9 mouse cellular contexts compared by ENCODE assay signal in the genomic region with DNA sequence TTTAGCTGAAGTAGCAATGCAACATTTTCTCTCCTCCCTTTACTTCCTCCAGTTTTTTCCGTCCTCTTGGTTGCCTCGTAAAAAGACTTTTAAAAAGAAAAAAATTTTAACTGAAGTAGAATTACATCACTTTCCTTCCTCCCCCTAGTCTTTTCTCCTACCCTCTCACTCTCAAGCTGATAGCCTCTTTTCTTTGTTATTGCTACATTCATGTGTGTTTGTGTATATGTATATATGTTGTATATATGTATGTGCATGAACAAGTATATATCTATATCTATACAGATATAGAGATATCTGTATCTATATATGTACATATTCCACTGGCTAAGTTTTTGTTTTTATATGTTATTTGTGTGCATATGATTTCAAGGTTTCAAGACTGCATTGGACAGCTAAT. TPM values are rescaled to one million over a fixed set of nuclear protein-coding genes. Genes with fewer than 3 reads are reported as not detected.
DNase-seq lines count a peak whose midpoint lies in the region; ATAC-seq and TF ChIP-seq lines count a peak whose summit lies in the region.
"Had no signal": no experiment of that assay in that cellular context is flagged by ENCODE, and none has a peak within 500 bp of the region (broad histone marks: within the 10 kb centered on the region; RNA-seq: fewer than 3 reads in every experiment).

No protein-coding gene starts in this region.

- H3K9ac ChIP-seq in kidney, embryonic 15.5 days, result peak overlapping the region; percentile 86
- peak overlapping the region; percentile 71; the same call in 1 of the 2 replicates for H3K9ac ChIP-seq in midbrain, embryonic 15.5 days

- DNase-seq in kidney, postnatal 10 days, result no peak
- no peak for DNase-seq in ovary, postnatal 10 days (ENCODE audit: low spot score)
- no peak for DNase-seq in gastrocnemius, postnatal 36 days
- DNase-seq in urinary bladder, postnatal 10 days (ENCODE audit: low spot score), result no peak

- no peak for TF ChIP-seq CTCF in cortical plate, adult 2 months (IDR thresholded peaks at IDR 0.05; ENCODE audit: extremely low read depth, insufficient read depth, low read length)

- intact Hi-C loops in gastrocnemius, postnatal 36 days (cut with DNase I), result loop anchor here (5.0 to 10.0 kb wide), 3 partner anchors 49 to 129 kb away; a partner anchor contains a TSS

- peaks cover 14% of the 10 kb centered on the region for H3K4me1 ChIP-seq in kidney, embryonic 15.5 days
- peaks cover 6% of the 10 kb centered on the region for H3K4me1 ChIP-seq in cortical plate, adult 2 months (ENCODE audit: control insufficient read depth, insufficient read depth, low read length)
- peaks cover 38% of the 10 kb centered on the region for H3K4me1 ChIP-seq in midbrain, embryonic 15.5 days

- H3K9me3 ChIP-seq in kidney, embryonic 15.5 days (replicated peaks), result no peaks in the 10 kb centered on the region
- H3K9me3 ChIP-seq in midbrain, embryonic 15.5 days, result no peaks in the 10 kb centered on the region

- no peak for ATAC-seq in kidney, embryonic 15.5 days (replicated peaks; ENCODE audit: low FRiP score)
- ATAC-seq in inflammation-experienced regulatory T-cells, adult 6 months, result peak; percentile 42
- ATAC-seq in midbrain, embryonic 15.5 days (replicated peaks), result peak; percentile 54

- 0% methylated on average over 2 of the region's 2 CpGs for WGBS in kidney, embryonic 15.5 days
- 0% methylated on average over 2 of the region's 2 CpGs for WGBS in midbrain, embryonic 15.5 days

- H3K4me3 ChIP-seq in kidney, embryonic 15.5 days (replicated peaks), result peak overlapping the region; percentile 87
- peak overlapping the region; percentile 100; the same call in 1 of the 2 replicates for H3K4me3 ChIP-seq in cortical plate, adult 2 months (ENCODE audit: insufficient read depth, low read length)
- peak overlapping the region; percentile 70 for H3K4me3 ChIP-seq in midbrain, embryonic 15.5 days

- peaks cover 22% of the 10 kb centered on the region for H3K36me3 ChIP-seq in kidney, embryonic 15.5 days
- H3K36me3 ChIP-seq in midbrain, embryonic 15.5 days (replicated peaks), result no peaks in the 10 kb centered on the region

- no peak for TF ChIP-seq POLR2A in cortical plate, adult 2 months (IDR thresholded peaks at IDR 0.05; ENCODE audit: extremely low read depth, insufficient read depth, low read length)

- H3K27me3 ChIP-seq in kidney, embryonic 15.5 days, result no peaks in the 10 kb centered on the region; the same call in 1 of the 2 replicates
- peaks cover 3% of the 10 kb centered on the region; the same call in 1 of the 2 replicates for H3K27me3 ChIP-seq in midbrain, embryonic 15.5 days (replicated peaks)

- 0 out of 2 replicates have a peak overlapping the region, but pooled peaks have one; percentile 74 for H3K27ac ChIP-seq in kidney, embryonic 15.5 days
- H3K27ac ChIP-seq in cortical plate, adult 2 months (ENCODE audit: insufficient read depth, low read length), result no peak overlapping the region
- peak overlapping the region; percentile 78; the same call in 1 of the 2 replicates for H3K27ac ChIP-seq in midbrain, embryonic 15.5 days

- H3K4me2 ChIP-seq in kidney, embryonic 15.5 days, result peak overlapping the region; percentile 76
- H3K4me2 ChIP-seq in midbrain, embryonic 15.5 days, result peak overlapping the region; percentile 64

RNA-seq across cellular contexts. Expression of a gene that starts 0.3 kb away (rescaled TPM):
- polyA plus RNA-seq in kidney, embryonic 15.5 days (2015; fragmentation: Nextera tagmentation; extraction: Ambion mirVana), result 82.5 and 84.2 TPM in 2 replicates
- 46.5 and 48.1 TPM in 2 replicates for polyA plus RNA-seq in cortical plate, adult 2 months (2012; rRNA removed)
- 10 to 100 TPM; 23.7 to 42.0 (median 33.0) TPM for polyA plus RNA-seq in inflammation-experienced regulatory T-cells, adult 6 months (2017; shearing (Covaris generic))
- polyA plus RNA-seq in midbrain, embryonic 15.5 days (2015; fragmentation: Nextera tagmentation; extraction: Ambion mirVana), result 71.4 and 75.9 TPM in 2 replicates
- total RNA-seq in gastrocnemius, postnatal 36 days (2021), result 10 to 100 TPM; 14.7 to 14.9 TPM

RNA-seq across cellular contexts. Expression of a gene that starts 38.0 kb away (rescaled TPM):
- 3.6 and 3.9 TPM in 2 replicates for polyA plus RNA-seq in kidney, embryonic 15.5 days (2015; fragmentation: Nextera tagmentation; extraction: Ambion mirVana)
- polyA plus RNA-seq in cortical plate, adult 2 months (2012; rRNA removed), result 2.3 and 3.1 TPM in 2 replicates
- 1 to 10 TPM in 2 of 3 experiments, under 1 TPM in 1; 0.68 to 1.7 (median 1.6) TPM for polyA plus RNA-seq in inflammation-experienced regulatory T-cells, adult 6 months (2017; shearing (Covaris generic))
- 4.0 and 5.1 TPM in 2 replicates for polyA plus RNA-seq in midbrain, embryonic 15.5 days (2015; fragmentation: Nextera tagmentation; extraction: Ambion mirVana)
- total RNA-seq in gastrocnemius, postnatal 36 days (2021), result under 1 TPM; 0.20 to 0.36 TPM

RNA-seq across cellular contexts. Expression of a gene that starts 40.2 kb away (rescaled TPM):
- 12.4 and 12.7 TPM in 2 replicates for polyA plus RNA-seq in kidney, embryonic 15.5 days (2015; fragmentation: Nextera tagmentation; extraction: Ambion mirVana)
- polyA plus RNA-seq in cortical plate, adult 2 months (2012; rRNA removed), result 5.7 and 6.3 TPM in 2 replicates
- polyA plus RNA-seq in inflammation-experienced regulatory T-cells, adult 6 months (2017; shearing (Covaris generic)), result 1 to 10 TPM; 3.9 to 9.2 (median 8.1) TPM
- polyA plus RNA-seq in midbrain, embryonic 15.5 days (2015; fragmentation: Nextera tagmentation; extraction: Ambion mirVana), result 12.2 and 13.0 TPM in 2 replicates
- total RNA-seq in gastrocnemius, postnatal 36 days (2021), result 1 to 10 TPM; 4.7 to 6.7 TPM

RNA-seq across cellular contexts. Expression of a gene that starts 50.7 kb away (rescaled TPM):
- polyA plus RNA-seq in kidney, embryonic 15.5 days (2015; fragmentation: Nextera tagmentation; extraction: Ambion mirVana), result 32.6 and 37.0 TPM in 2 replicates
- polyA plus RNA-seq in cortical plate, adult 2 months (2012; rRNA removed), result 66.4 and 70.2 TPM in 2 replicates
- 10 to 100 TPM; 42.6 to 84.1 (median 72.6) TPM for polyA plus RNA-seq in inflammation-experienced regulatory T-cells, adult 6 months (2017; shearing (Covaris generic))
- polyA plus RNA-seq in midbrain, embryonic 15.5 days (2015; fragmentation: Nextera tagmentation; extraction: Ambion mirVana), result 21.9 and 26.3 TPM in 2 replicates
- total RNA-seq in gastrocnemius, postnatal 36 days (2021), result 10 to 100 TPM in 1 of 2 experiments, 1 to 10 TPM in 1; 8.8 to 11.9 TPM

RNA-seq across cellular contexts. Expression of a gene that starts 56.1 kb away (rescaled TPM):
- polyA plus RNA-seq in kidney, embryonic 15.5 days (2015; fragmentation: Nextera tagmentation; extraction: Ambion mirVana), result not detected in 2 replicates
- not detected in 2 replicates for polyA plus RNA-seq in cortical plate, adult 2 months (2012; rRNA removed)
- not detected for polyA plus RNA-seq in inflammation-experienced regulatory T-cells, adult 6 months (2017; shearing (Covaris generic))
- polyA plus RNA-seq in midbrain, embryonic 15.5 days (2015; fragmentation: Nextera tagmentation; extraction: Ambion mirVana), result not detected in 2 replicates
- total RNA-seq in gastrocnemius, postnatal 36 days (2021), result not detected
- total RNA-seq: gastrocnemius, postnatal 25 days had no signal
